Mouse (Mus musculus): ENCODE results near the gene Pick1. TPM values are rescaled to one million over a fixed set of nuclear protein-coding genes. Genes with fewer than 3 reads are reported as not detected.
"Not testable (repeated sequence)": the region's sequence is repeated elsewhere in the genome, so short reads cannot be mapped to it uniquely, and the experiment has no call there.

Pick1 gene
- polyA plus RNA-seq, 1 experiment = 98.4 TPM

DNA sequence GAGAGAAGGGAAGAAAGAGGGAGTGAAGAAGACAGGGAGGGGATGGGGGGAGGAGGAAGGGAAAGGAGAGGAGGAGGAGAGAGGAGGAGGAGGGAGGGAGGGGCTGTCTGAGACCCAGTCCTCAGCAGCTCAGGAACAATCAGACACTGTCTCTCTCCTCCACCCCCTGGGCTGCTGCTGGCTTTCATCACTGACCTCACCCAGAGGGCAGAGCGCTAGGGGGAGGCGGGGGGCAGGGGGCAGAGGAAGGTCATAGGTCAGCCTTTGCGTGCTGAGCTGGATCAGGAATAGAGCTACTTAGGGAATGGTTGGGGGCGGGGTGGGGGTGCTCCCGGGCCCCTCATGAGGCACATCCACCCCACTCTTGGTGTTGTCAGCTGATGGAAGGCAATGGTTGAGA, 5.3 kb upstream of the Pick1 start:
- DNase-seq (ENCODE audit: extremely low spot score in 1 of 2, low spot score in 1 of 2) = no peak

- peak; percentile 81 to 96 for DNase-seq (ENCODE audit: extremely low spot score in 1 of 2, low spot score in 1 of 2)
Observed at GRCm38 (mm10) chr15:79224685-79225084, 4.3 kb upstream of the Pick1 start.

DNA sequence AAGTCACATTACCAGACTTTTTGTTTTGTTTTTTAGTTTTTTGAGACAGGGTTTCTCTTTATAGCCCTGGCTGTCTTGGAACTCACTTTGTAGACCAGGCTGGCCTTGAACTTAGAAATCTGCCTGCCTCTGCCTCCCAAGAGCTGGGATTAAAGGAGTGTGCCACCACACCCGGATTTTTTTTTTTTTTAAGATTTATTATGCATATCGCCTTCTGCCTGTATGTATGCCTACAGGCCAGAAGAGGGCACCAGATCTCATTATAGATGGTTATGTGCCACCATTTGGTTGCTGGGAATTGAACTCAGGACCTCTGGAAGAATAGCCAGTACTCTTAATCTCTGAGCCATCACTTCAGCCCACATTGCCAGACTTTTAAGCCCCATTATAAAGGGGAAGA, 3.2 kb upstream of the Pick1 start:
- DNase-seq (ENCODE audit: extremely low spot score in 1 of 2, low spot score in 1 of 2) = not testable (repeated sequence)

DNA sequence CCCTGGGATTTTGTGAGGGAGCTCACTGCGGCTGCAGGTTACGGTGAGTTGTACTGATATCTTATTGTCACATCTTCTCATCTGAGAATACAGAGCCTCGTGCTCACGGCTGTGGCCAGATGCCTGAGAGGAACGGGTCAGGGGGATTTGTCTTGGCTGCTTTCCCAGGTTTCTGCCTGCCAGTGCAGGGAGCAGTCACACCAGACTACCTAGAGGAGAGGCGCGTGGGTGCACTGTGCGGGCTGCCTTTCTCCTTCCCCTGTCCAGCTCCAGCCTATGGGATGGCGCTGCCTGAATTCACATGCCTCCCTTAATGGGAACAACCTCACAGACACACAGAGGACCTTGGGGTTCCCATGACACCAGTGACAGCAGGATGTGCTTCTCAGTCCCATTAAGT, 6.3 kb downstream of the Pick1 start:
- DNase-seq (ENCODE audit: extremely low spot score in 1 of 2, low spot score in 1 of 2) = no peak

DNA sequence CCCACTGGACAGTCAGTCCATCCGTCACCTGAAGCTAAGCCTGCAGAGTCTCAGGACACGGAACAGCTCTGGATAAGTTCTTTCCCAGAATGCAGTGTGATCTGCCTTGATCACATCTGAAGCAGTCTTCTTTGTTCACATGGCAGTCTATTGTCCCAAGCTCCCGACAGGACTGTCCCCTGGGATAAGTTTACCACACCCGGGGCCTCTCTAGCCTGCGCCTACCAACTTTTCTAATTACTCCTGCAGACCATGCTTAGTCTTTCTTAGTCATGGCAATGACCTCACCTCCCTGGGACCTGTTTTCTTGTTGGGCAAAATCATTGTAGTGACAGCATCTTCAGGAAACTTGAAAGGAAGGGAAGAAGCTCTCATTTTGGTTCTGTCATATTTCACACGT, 9.1 kb downstream of the Pick1 start:
- DNase-seq (ENCODE audit: extremely low spot score in 1 of 2, low spot score in 1 of 2) = no peak

- DNase-seq (ENCODE audit: extremely low spot score in 1 of 2, low spot score in 1 of 2) = no peak
Observed at GRCm38 (mm10) chr15:79242574-79243233, 13.7 kb downstream of the Pick1 start.

DNA sequence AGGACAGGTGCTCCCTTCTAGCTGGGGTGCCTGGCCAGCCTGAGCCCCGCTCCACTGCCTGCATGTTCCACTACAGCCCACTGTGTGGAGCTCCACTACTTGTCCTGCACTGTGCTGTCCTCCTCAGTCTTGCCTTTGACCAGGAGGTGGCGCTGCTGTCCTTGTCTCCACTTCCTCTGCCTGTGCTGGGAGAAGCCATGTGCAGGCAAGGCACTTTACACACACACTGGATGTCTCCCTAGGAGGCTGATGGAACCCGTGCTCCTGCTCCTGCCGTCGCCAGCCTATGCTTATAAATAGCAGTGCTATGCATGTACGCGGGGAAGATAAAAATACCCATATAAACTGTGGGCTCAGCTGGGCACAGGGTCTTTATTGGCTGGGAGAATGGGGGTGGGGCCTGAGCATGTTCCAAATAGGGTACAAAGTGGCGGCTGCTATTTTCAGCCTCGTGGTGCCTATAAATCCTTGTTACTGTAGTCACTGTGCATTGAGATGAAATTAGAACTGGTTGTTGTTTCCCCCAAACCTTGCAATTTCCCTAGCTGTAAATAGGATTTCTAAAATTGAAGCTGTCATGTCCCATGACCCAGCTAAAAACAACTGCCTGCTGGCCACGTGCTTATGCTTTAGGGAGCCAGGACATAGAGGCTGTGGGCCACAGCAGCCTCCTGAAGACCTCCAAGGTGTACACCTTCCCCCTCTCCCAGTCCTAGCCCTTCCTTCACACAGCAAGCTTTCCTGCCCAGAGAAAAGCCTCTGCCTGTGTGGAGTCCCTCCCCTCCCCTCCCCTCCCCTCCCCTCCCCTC, 14.5 kb downstream of the Pick1 start:
- DNase-seq (ENCODE audit: extremely low spot score in 1 of 2, low spot score in 1 of 2) = peak; percentile 98 to 99

GRCm38 (mm10) chr15:79244071-79244893, 15.3 kb downstream of the Pick1 start:
- DNase-seq (ENCODE audit: extremely low spot score in 1 of 2, low spot score in 1 of 2) = no peak

DNA sequence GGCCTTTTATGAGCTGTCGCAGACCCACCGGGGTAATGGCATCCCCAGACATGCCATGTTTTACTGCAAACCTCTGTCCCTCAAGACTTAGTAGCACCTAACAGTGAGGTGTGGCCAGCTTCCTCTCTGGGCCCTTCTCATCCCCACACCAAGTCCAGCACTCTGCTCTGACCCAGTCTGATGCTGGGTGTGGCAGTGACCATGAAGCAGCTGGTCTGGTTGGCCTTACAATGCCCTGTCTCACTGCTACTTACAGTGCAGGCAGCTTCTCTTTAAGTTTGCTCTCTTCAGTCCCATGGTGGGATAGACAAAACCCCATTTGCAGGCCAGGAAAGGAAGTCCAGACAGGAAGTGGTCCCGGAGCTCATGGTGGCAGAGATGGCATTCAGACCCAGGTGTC, 16.3 kb downstream of the Pick1 start:
- no peak for DNase-seq (ENCODE audit: extremely low spot score in 1 of 2, low spot score in 1 of 2)

- no peak for DNase-seq (ENCODE audit: extremely low spot score in 1 of 2, low spot score in 1 of 2)
Observed at GRCm38 (mm10) chr15:79250236-79250635, 21.3 kb downstream of the Pick1 start.

- DNase-seq (ENCODE audit: extremely low spot score in 1 of 2, low spot score in 1 of 2) = peak in 1 of 2 experiments; percentile 34
Observed at GRCm38 (mm10) chr15:79251168-79251567, 22.2 kb downstream of the Pick1 start.

DNA sequence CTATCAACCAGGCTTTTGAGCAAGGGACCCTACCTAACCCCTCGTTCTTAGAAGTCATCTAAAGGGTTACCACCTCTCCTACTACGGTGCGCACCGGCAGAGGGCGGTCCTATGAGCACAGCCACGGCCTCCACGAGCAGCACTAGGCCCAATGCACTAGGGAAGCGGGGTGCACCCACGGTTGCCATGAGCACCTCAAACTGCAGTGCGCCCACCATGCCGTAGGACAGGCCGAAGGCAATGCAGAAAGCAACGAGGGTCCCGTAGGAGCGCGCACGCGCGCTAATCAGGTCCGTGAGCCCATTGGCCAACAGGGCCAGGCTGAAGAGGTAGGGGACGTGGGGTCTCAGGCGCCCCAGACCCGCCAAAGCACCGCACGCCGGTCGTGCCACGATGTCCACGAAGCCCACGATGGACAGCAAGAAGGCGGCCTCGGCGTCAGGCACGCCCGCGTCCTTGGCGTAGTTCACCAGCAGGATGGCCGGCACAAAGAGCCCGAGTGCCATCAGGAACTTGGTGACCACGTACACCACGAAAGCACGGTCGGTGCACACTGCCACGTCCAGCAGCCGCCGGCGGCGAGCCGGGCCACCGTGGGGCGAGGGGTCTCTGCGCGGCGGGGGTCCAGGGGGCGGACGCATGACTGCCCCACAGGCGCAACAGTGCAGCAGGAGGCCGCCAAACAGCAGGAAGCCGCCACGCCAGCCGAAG, 23.0 kb downstream of the Pick1 start:
- peak in 1 of 2 experiments; percentile 47 for DNase-seq (ENCODE audit: extremely low spot score in 1 of 2, low spot score in 1 of 2)

- no peak for DNase-seq (ENCODE audit: extremely low spot score in 1 of 2, low spot score in 1 of 2)
Observed at GRCm38 (mm10) chr15:79252580-79252979, 23.6 kb downstream of the Pick1 start.

DNA sequence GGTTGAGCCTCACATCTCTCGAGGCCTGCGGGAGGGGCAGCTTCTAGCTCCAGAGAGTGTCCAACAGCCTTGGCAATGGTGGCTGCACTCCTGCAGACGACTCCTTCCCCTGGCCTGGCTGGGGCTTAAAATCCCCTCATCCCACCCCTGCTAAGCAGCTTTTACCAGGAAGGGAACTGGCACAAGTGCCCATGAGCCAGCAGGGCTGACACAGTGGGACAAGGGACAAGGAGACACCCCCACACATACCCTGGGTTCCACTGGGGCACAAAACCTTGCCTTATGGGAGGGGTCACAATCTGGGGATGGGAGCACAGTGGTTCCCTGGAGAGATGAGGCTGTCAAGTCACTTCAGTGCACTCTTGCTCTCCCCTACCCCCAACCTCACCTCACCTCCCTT, 25.7 kb downstream of the Pick1 start, which contains the start of gene Slc16a8:
Gene Slc16a8 (minus strand): TSS at position 101 of the 400 bp plus-strand sequence.
- DNase-seq (ENCODE audit: extremely low spot score in 1 of 2, low spot score in 1 of 2) = no peak

DNA sequence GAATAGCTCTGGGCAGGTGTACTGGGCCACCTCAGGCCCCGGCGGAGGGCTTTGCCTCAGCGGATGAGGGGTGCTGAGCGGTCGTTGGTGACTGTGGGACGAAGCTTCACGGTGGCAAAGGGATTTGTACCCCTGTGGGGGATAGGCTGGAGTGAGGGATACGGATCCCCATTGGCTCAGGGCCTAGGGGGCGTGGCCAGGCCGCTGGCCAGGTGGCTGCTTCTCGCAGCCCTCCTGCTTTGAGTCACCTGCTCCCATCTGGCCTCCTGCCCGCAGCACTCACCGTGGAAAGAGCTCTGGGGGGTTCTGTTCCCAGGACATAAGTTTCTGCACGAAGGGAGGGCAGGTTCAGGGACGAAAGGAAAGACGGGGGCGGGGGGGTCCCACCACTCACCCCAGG, 29.5 kb downstream of the Pick1 start:
- DNase-seq (ENCODE audit: extremely low spot score in 1 of 2, low spot score in 1 of 2) = no peak

DNA sequence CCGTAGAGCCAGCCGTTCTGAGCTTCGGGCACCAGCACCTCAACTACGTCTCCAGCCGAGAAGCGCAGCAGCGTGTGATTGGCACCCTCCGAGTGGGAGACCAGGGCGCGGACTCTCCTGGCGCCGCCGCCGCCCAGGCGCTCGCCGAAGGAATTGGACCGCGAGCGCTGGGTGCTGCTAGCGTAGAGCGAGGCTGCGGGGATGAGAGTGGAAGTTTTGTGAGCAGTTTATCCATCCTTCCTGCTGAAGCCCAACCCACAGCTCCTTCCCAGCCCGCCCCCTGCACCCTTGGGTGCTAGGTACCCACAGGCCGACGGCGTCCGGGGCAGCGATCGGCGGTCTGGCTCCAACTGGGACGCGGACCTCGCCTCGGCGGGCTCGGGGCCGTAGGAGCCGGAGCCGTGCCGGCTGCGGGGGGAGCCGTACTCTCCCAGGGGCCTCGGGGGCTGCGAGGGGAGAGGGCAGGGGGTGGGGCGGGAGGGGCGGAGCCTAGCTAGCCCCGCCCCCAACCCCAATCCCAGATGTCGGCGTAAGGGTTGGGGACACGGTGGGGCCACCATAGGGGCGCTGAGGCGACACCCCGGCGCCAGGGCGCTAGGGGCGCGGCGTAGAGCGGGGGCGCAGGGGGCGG, 32.2 kb downstream of the Pick1 start:
- peak in 1 of 2 experiments; percentile 65 for DNase-seq (ENCODE audit: extremely low spot score in 1 of 2, low spot score in 1 of 2)

- no peak for DNase-seq (ENCODE audit: extremely low spot score in 1 of 2, low spot score in 1 of 2)
Observed at GRCm38 (mm10) chr15:79261757-79262156, 32.8 kb downstream of the Pick1 start.

DNA sequence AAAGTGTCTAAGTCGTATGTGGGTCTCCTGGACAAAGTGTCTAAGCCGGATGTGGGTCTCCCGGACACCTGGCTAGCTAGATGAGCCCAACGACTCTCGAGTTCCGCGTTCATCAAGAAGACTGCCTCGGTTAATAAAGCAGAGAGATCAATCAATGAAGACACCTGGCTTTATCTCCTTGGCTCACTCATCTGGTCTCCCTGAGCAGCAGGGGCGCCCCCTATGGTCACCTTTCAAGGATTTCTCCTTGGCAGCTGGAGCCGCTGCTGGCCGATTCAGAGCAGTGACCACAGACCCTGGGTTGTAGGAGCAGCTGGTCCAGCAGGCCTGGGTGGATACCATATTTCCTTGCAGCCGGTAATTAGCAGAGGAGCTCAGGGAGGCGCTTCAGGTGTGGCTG, 33.4 kb downstream of the Pick1 start:
- DNase-seq (ENCODE audit: extremely low spot score in 1 of 2, low spot score in 1 of 2) = peak in 1 of 2 experiments; percentile 35

DNA sequence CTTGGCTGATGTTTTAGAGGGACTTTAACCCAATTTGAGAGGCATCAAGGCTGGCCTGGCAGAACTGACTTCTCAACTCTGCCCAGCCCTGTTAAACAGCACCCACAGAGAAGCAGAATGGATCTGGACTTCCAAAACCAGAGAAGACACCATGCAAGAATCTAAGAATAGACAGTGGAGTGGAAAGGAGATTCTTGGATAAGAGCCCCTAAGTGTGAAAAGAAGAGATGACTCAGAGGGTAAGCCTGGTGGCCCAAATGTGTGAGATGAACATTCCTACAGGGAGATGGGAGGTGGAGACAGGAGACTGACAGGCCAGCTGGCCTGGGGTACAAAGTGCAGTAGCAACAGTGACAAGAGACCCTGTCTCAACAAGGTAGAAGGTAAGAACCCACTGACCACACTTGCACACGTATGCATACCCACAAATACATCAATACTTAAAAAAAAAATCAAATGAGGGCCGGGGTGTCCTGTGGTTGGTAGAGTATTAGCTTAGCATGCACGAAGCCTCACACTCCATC, 33.9 kb downstream of the Pick1 start:
- DNase-seq (ENCODE audit: extremely low spot score in 1 of 2, low spot score in 1 of 2) = no peak

DNA sequence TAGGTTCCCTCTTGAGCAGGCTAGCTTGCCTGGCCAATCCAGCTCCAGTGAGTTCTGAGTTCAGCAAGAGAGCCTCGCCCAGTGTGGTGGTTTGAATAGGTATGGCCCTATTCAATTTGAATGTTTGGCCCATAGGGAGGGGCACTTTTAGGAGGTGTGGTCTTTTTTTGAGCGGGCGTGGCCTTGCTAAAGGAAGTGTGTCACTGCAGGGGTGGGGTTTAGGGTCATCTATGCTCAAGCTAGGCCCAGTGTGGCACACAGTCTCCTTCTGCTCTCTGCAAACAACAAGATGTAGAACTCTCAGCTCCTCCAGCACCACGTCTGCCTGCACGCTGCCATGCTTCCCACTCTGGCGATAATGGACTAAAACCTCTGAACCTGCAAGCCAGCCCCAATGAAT, 34.8 kb downstream of the Pick1 start:
- no peak for DNase-seq (ENCODE audit: extremely low spot score in 1 of 2, low spot score in 1 of 2)
